Mouse (Mus musculus): ENCODE results near the gene Fkbp15.
A peak's percentile ranks its signal among the peaks of the same experiment; 100 is the strongest.

The Fkbp15 gene

DNA sequence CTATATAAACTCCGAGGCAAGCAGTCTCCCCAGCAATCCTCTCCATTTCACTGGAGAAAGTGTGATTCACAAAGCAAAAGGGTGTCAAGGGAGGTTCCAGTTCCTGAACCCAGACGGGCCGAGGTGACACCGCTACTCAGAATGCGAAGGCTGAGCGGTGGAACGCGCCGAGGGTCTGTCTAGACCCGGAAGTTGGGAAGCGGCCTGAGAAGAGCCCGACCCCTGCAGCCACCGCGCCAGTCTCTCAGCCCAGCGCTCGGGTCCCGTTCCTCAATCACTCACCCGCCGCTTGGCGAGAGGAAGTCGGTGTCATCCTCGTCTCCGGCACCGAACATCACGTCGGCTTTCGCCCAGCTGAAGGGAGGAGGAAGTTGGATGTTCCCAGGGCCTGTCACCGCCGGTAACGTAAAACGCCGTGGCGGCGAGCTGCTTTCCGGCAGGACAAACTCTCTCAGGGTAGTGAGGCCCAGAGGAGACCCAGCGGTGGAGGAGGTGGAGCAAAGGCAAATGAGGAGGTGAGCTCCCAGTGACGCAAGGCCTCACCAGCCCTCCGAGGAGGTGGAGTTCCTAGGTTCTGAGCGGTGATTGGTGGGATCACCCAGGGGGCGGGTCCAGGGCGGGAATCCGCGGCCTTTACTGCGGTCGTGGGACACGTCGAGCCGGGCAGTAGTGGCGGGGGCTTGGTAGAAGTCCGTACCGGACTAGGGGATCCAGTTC lies at the start of gene Fkbp15, which contains the start of gene Slc31a1:
Gene Fkbp15, minus strand, starts transcription at position 461 of the 717 bp plus-strand sequence.
Gene Slc31a1, plus strand, starts transcription at position 640 of the 717 bp plus-strand sequence.
- DNase-seq: peak; percentile 99

DNA sequence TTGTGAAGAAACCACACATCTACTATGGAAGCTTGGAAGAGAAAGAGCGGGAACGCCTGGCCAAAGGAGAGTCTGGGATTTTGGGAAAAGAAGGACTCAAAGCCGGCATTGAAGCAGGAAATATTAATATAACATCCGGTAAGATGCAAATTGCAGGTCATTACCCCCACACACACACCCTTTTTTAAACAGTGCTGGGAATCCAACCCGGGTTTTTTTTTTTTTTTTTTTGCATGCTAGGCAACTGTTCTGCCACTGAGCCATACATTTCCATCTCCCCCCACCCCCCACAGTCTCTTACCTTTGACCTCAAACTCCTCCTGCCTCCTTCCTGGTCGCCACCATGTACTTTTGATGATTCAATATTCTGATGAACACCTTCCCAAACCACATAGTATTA lies 49.3 kb upstream of the Fkbp15 start:
- no peak for DNase-seq

DNA sequence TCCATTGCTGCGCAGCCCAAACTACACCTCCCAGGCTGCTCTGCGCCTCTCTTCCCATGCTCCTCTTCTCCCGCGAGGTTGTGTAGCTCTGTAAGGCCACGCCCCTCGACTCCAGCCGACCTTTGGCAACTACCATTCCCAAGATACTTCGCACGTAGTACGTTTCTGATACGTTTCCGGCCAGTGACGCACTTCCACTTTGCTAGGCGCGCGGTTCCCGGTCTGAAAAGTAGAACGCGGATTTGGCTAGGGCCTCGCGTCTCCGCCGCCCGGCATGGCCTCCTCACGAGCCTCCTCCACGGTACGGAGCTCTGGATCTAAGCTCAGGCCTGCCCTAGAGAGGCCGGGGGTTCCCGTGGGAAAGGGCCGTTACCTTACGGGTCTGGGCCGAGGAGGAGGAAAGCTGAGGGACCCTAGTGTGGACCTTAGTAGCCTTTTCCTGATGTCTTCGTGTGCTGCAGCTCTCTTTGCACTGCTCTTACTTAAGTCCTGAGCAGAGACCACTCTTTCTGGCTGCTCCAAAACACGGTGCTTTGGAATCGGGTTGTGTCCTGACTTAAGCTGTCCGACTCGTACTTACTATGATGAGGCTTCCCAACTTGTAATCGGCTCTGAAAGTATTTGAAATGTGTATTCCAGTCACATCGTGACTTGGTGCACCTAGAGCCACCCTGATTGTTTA lies 48.4 kb upstream of the Fkbp15 start, which contains the start of the genes Cdc26 and Prpf4:
Gene Cdc26, minus strand, starts transcription at position 42 of the 682 bp plus-strand sequence.
Gene Prpf4, plus strand, starts transcription at position 197 of the 682 bp plus-strand sequence.
- DNase-seq: peak; percentile 99

DNA sequence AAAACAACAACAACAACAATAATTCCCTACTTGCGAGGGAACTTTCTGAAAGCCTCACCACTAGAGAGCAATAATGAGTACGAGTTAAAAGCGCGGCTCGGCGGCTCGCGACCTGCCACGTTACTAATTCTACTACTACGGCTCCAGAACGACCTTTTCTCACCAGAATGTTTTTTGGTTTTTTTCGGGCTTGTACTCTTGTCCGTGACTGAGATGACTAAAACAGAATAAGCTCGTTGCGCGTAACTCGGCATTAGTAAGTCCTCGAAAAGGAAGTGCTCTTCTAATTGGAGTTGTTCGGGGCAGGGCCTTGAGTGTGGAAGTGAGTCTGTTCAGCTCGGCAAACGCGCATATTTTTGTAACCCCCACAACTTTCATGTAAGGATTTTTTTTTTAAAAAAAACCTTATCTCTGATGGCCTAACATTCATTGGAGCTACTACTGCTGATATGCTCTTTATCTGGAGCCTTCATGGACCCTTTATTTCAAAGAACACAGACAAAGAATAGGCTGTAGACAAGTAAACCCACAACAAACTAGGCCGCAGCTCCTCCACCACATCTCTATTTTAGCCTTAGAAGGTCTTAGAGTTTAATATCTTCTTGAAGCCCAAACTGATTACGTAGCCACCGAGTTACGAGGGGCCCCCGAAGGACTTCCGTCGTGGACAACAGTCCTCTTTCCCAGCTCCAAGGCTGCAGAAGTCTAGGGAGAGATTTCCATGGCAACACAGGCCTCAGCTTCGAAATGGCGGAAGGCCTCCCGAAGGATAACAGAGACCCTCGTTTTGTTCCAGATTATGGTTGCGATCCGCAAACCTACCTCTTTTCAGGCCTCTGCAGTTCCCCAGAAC lies 47.6 kb upstream of the Fkbp15 start:
- DNase-seq: peak; percentile 42

DNA sequence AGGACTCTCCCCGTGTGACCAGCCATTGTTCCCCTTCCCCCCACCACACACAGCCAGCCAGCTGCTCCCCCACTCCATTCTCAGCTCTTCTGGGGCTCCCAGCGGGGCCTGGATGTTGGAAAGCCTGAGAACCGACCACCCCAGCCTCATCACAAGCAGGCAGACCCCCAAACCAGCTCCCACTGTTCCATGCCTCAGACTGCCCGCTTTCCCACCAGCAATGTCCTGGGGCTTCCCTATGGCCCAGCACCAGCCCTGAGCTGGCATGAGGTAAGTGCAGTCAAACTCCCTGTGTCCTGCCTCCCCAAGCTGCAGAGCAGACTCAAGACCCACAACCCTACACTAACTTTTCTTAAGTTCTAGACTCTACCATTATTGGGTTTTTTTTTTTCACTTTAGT lies 45.8 kb upstream of the Fkbp15 start:
- no peak for DNase-seq

DNA sequence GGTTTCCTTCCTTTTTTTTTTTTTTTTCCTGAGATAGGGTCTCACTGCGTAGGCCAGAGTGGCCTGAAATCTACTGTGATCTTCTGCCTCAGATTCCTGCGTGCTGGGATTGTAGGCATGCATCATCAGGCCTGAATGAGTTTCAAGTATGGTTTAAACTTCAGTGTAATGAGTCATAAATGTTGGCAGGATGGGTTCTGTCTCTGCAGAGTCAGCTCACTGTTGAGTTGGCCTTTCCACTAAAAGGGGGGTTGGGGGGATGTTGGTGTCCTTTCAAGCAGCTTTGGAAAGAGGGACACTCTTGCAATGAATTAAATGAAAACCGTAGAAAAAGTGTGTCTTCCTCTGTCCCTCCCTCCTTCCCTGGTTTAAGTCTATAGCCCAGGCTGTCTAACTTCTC lies 38.6 kb upstream of the Fkbp15 start:
- DNase-seq: peak; percentile 26

DNA sequence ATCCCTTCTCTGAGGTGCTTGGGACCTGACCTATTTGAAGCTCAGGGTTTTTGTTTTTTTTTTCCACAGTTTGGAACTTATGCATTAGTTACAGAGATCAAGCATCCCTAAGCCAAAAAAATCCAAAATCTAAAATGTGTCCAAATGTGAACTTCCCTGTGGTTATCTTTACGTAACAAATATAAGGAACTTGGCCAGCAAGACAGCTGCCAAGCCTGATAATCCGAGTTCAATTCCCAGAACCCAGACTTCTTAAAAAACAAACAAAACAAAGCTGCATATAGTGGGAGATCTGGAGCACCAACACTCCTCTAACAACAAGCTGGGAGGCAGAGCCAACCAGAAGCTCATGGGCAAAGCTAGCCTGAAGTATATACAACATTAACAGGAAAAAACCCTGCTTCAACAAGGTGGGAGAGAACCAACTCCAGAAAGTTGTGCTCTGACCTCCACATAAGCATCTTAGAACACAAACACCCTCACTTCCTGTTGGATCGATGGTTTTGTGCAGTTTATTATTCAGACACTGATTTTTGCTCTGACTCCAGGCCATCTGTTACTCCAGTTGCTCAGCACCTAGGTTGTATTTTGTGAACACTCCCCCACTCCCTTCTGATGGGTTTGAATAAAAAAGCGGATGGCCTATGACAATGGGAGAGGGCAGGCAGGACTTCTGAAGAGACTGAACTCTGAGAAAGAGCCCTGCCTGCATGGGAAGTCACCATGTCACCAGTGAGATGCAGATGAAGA lies 37.4 kb upstream of the Fkbp15 start:
- peak; percentile 48 for DNase-seq

DNA sequence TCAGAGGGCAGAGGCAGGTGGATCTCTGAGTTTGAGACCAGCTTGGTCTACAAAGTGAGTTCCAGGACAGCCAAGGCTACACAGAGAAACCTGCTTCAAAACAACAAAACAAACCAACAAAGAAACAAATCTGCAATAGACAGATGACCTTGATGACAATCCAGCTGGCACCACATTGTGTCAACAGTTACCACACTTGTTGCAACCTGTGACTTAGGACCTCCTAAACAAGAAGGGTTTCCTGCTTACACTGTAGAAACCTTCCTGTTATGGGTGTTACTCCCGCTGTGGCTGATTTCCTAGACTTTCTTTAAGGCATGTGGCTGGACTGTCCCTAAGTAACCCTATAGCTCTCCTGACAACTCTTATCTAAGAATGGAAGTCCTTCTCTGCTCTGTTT lies 35.5 kb upstream of the Fkbp15 start:
- DNase-seq: no peak

DNA sequence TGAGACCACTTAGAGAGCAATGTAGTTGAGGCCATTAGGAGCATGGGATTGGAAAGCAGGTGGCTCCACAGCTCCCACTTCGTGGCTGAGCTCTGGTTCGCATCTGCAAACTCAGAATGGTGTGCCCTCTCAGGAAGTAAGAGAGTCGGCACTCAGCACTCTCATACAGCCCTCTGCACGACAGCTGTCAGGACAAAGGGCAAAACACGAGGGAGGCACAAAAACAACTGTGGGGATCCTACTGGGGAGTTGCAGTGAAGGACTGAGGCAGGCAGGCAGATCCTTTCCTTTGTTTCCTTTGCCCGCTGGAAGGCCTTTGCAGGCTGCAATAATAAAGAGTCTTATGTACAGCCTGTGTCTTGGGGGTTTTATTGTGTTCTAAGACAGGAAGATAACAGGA lies 33.1 kb upstream of the Fkbp15 start:
- DNase-seq: no peak

DNA sequence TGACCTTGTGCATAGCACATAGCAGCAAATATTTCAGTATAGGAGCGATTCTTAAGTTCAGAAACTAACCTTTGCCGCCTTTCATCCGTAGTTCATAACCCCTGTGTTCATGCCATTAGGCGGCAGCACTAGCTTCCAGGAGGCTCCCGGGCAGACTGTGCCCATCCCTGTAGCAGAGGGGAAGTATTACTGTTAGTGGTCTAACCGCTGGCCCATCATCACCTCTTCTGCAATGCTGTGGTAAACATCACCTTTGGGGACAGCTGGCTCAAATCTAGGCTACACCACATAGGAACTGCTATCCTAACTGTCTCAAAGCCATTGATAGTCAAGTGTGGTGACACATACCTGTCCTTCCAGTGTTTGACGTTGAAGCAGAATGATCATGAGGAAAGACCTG lies 31.5 kb upstream of the Fkbp15 start:
- DNase-seq: no peak

DNA sequence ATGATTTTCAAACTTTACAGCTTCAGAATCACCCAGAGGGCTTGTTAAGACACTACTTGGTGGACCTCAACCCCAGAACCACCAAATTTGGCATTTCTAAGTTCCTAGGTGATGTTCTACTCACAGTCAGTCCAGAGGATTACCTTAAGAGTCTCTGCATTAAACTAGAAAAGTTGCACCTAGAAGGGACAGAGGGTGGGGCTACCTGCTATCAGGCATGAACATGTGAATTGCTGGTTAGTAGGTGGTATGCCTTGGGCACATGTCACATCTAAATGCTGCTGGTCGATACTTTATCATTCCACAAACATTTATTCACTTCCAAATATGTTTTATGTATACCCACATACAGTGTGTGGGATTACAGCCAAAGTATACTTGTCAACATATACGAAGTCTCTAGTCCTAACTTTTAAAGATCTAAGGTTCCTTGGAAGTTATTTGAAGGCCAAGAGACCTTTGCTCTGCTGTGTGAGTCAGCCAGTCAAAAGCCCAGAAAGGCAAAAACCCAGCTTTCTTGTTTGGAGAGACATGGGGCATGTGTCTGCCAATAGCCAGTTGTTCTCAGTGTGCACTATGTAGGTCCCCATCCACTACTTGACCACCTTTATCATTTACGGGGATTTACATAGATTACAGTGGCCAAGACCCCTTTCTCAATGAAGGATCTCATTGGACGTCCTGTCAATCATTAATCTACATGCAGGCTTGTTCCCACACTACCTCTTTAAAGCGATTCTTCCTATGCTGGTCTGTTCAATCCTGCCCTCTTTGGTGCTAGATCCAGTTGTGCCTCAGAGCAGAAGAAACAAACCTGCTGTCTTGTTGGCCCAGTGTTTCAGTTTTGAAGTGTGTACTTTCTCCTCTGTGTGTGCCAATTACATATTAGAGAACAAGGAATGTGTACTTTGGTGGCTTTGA lies 29.5 kb upstream of the Fkbp15 start:
- DNase-seq: no peak

DNA sequence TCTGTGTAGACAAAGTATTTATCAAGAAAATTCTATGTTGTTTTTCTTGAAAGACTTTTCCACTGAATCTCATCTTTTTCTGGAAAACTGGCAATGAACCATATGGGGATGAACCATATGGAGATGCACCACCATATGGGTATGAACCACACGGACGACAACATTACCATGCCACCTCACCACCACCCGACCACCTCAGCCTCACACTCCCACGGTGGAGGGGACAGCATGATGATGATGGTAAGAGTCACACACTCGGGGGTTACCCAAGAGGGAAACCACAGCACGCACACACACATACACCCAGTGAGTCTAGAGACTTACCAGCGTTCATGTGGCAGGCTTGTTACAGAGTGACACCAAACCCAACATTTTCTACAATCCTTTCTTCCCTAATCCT lies 25.1 kb upstream of the Fkbp15 start:
- DNase-seq: no peak

DNA sequence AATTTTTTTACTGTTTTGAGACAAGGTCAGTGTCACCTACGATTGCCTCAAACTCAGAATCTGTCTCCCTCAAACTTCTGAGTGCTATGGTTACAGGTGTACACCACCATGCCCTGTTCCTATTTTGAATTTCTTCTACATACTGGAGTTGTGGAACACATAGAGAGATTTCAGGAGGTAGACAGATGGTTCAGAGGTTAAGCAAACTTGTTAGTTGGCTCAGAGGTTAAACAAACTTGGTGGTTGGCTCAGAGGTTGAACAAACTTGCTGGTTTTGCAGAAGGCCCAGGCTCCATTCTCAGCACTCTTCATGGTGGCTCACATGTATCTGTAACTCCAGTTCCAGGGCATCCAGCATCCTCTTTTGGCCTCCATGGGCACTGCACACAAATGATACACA lies 23.8 kb upstream of the Fkbp15 start:
- DNase-seq: no peak

DNA sequence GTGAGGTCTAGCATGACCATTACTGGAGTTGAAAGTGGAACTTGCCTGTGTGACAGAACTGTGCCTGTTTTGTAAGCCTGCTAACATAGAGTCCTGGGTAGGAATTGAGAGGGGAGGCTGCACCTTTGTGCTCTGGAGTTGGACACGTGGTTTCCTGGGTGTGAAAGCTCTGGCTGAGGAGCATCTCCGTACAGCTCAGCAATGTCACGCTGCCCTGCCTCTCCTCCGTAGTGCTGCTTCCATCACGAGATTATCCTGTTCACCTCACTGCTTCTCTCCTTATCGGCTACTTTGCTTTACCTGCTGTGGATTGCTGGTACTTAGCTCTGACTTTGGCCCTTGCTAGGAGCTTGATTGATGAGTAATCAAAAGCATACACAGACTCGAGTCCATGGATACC lies 23.4 kb upstream of the Fkbp15 start:
- DNase-seq: no peak

DNA sequence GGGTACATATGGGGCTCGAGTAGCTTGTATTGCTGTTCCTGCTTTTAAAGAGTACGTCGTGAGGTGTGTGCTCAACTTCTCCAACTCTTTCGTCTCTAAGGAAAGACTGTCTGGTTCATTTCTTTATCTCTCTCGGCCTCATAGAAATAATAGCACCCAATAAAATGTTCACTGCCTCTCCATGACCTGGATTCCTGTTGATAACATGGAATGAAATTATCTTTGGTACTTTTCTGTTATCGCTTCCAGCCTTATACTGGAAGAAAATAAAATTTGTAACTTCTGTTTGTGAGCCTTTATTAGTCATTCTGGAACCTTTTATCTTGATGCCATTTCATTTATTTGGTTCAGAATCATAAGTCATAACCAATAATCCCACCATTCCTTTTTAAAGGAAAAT lies 22.9 kb upstream of the Fkbp15 start:
- DNase-seq: no peak

DNA sequence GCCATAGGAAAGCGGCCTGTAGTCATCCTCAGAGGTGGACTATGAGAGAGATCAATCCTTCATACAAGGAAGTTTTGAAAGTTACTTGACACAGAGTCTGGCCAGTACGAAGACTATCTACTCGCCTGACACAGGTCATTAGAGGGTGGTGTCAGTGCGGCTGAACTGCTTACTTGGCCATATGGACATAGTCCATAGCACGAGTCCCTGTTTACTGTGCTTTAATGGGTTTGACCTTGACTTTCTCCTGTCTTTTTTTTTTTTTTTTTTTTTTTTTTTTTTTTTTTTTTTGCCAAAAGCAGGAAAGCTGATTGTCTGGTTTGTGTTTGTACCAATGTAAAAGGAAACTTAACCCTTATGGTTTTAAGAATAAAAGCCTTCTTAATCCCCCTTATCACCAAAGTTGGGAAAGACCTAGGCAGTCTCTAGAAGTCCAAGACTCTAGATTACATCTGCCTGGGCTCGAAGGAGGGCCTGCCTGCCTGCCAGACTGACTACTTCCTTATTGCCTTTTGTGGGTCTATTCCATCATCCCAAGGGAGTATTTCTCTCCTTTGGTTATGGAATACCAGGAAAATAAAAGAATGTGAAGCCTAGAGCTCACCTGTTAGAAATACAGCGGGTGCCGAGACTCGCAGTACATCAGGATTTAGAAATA lies 19.5 kb upstream of the Fkbp15 start:
- no peak for DNase-seq

DNA sequence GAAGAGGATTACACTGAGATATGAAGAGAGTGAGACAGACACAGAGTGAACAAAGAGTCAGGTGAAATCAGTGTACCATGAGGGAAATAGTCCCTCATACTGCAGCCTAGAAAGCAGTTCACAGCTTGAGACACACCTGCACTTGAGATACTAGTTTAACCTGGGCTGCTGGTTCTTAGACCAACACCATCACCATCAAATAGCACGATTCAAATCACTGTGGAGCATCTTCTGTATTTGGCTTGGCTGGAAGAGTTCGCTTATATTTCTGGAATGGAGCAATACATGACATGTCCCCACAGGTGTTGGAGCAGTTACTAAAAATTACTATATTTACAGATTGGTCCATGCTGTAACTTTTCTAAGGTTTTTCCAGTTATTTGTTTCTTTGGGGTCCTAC lies 15.8 kb upstream of the Fkbp15 start:
- DNase-seq: no peak

DNA sequence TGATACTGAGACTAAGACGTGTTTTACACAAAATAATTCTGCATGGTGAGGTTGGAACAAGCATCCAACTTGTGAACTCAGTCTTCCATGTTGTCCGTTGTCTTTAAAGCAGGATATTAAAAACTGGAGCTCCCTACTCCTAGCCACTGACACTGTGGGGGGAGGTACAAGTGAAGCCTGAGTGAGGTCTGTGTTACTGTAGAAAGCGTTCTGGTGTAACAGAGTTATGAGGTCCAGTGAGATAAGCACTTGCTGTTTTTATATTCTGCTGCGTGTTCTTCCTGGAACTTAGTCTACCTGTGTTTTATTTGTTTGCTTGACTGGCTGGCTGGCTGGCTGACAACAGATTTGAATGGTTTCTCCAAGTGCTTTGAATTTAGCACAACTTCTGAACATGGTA lies 14.0 kb upstream of the Fkbp15 start:
- DNase-seq: no peak

DNA sequence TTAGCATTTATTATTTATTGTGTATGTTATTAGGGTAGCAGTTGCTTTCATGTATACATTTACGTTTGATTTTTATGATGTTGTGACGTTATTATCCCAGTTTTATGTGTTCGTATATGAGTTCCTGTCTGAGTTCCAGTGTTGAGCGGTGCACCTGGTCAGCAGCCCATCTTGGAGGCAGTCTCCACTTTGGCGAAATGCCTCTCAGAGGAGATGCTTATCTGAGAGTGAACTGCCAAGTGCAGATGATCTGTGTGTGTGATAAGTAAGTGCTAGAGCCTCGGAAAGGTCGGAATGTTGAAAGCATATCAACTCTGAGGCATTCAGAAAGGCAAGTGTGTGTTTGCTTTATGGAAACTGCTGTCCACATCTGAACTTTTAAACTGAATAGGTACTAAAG lies 13.3 kb upstream of the Fkbp15 start:
- DNase-seq: no peak

DNA sequence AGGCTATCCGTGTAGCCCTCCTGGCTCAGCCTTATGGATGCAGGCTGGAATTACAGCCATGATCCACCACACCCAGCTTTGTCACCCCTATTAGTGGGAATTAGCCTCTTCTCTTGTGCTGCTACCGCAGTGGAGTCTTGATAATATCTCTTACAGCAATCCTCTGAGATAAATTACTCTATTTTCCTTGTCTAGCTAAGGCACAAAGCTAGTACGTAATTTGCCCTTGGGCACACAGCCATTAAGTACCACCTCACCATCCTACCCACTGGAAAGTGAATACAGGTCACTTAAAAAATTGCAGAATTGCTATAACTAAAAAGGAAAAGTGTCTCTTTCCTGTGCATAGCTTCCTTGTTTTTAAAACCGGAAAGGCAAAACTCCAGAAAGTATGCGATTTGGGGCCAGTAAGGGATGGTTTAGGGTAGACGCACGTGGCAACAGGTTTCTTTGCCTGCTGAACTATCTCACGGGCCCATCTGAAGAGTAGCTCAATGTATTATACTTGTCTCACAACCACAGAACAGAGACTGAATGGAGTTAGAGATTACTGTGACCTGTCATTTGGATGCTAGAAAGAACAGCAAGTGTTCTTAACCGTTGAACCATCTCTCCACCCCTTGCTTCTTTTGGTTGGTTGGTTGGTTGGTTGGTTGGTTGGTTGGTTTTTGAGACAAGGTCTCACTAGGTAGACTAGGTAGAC lies 12.6 kb upstream of the Fkbp15 start:
- no peak for DNase-seq
